ENCODE assay signal across 20 mouse cellular contexts in genomic region chr3:107790766-107791303, GRCm38 (mm10). TPM values are rescaled to one million over a fixed set of nuclear protein-coding genes. Genes with fewer than 3 reads are reported as not detected.
A peak's percentile ranks its signal among the peaks of the same experiment; 100 is the strongest.
DNase-seq lines count a peak whose midpoint lies in the region; ATAC-seq lines count a peak whose summit lies in the region.
"Had no signal": no experiment of that assay in that cellular context is flagged by ENCODE, and none has a peak within 500 bp of the region (broad histone marks: within the 10 kb centered on the region; RNA-seq: fewer than 3 reads in every experiment).

No protein-coding gene starts in this region.

- H3K27ac ChIP-seq in heart, embryonic 10.5 days = peak overlapping the region; percentile 24; the same call in 1 of the 2 replicates
- H3K27ac ChIP-seq: embryonic facial prominence, embryonic 15.5 days; forebrain, embryonic 12.5 days; hindbrain, embryonic 13.5 days; hindbrain, postnatal 0 days had no signal

- ATAC-seq in megakaryocyte progenitor cell, adult 5-6 weeks (replicated peaks; ENCODE audit: poor library complexity) = peak; percentile 52
- ATAC-seq: forebrain, embryonic 16.5 days; hindbrain, postnatal 0 days had no signal

- DNase-seq in heart, embryonic 10.5 days (ENCODE audit: low spot score) = no peak
- no peak for DNase-seq in heart, postnatal 10 days
- DNase-seq in right cerebral cortex, adult 18-20 months = peak; percentile 33
- no peak for DNase-seq in right cerebral cortex, postnatal 4 days
- no peak for DNase-seq in cerebellum, adult 9-10 months
- no peak for DNase-seq in embryo, embryonic 11 days
- DNase-seq: adrenal gland, postnatal 10 days; cerebellum, adult 18-20 months; cerebellum, postnatal 10 days; gastrocnemius, adult 2 months; gastrocnemius, postnatal 25 days; heart, adult 11 months; heart, postnatal 14 days had no signal

- H3K4me1 ChIP-seq in heart, embryonic 10.5 days = peaks cover 64% of the 10 kb centered on the region

- H3K27me3 ChIP-seq in heart, embryonic 10.5 days (ENCODE audit: insufficient read depth, poor library complexity, severe bottlenecking) = no peaks in the 10 kb centered on the region
- H3K27me3 ChIP-seq: embryonic facial prominence, embryonic 15.5 days; hindbrain, embryonic 13.5 days had no signal

- WGBS in heart, embryonic 10.5 days = 74% methylated on average over 11 of the region's 11 CpGs

- intact Hi-C loops in heart, postnatal 10 days (cut with DNase I) = no loop called here

- no peak overlapping the region for H3K4me3 ChIP-seq in heart, embryonic 10.5 days
- H3K4me3 ChIP-seq: embryonic facial prominence, embryonic 15.5 days; erythroblast, embryonic 14.5 days; forebrain, embryonic 12.5 days; gastrocnemius, adult 2 months; hindbrain, embryonic 13.5 days had no signal

- H3K36me3 ChIP-seq in heart, embryonic 10.5 days = no peaks in the 10 kb centered on the region
- H3K36me3 ChIP-seq: embryonic facial prominence, embryonic 15.5 days; forebrain, embryonic 12.5 days; hindbrain, embryonic 13.5 days had no signal

- H3K9me3 ChIP-seq in heart, embryonic 10.5 days = no peaks in the 10 kb centered on the region
- H3K9me3 ChIP-seq: embryonic facial prominence, embryonic 15.5 days; forebrain, embryonic 12.5 days; hindbrain, embryonic 13.5 days had no signal

RNA-seq across cellular contexts. Expression of gene Csf1, which starts 30.6 kb away (rescaled TPM):
- 10.4 and 11.3 TPM in 2 replicates for polyA plus RNA-seq in heart, embryonic 10.5 days (2016; fragmentation: Nextera tagmentation; extraction: Ambion mirVana)
- 10 to 100 TPM; 25.5 to 29.0 TPM for total RNA-seq in heart, postnatal 10 days (2021)
- total RNA-seq in megakaryocyte progenitor cell, adult 5-6 weeks (2015) = 2.2 and 4.8 TPM in 2 replicates
- total RNA-seq in megakaryocyte progenitor cell, adult 5-6 weeks (2017) = 1.5 and 4.6 TPM in 2 replicates

Comparison
In these comparisons a context has a peak if more than half of its experiments do, and no peak if none do; other contexts are left out.
1. RNA of gene Csf1, which starts 30.6 kb away (total RNA-seq): 25.5 to 29.0 TPM in heart, postnatal 10 days; 1.5 to 4.8 TPM in megakaryocyte progenitor cell, adult 5-6 weeks; every median in the first group is over 4 times any median in the second.